Mouse (Mus musculus): Measurements from ENCODE around the gene Gpr88.

DNA sequence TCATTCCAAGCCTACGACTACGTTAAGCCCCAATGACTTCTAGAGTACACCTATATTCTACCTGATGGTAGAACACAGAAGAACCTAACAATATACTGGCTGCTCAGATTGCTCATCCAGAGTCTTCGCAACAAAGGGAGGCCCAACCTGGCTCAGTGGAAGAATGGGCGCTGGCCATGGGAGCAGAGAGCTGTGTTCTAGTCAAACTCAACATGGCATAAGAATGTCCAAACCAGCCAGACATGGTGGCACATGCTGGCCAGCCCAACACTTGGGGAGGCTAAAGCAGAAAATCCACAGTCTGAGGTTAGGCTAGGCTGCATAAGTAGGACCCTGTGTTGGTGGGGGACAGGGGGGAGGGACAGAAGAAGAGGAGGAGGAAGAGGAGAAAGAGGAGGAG lies 31.4 kb upstream of the Gpr88 start:
- no peak for TF ChIP-seq TCF12 (IDR thresholded peaks at IDR 0.05; ENCODE audit: low read depth, low read length)
- TF ChIP-seq POLR2A (IDR thresholded peaks at IDR 0.05; ENCODE audit: control insufficient read depth in 1 of 2, insufficient read depth in 1 of 2, low read depth in 1 of 2, low read length in 2 of 2, poor library complexity in 1 of 2) = no peak
- no peak for TF ChIP-seq CTCF (IDR thresholded peaks at IDR 0.05 in 2 of 3, conservative IDR thresholded peaks at IDR 0.05 in 1 of 3; ENCODE audit: control insufficient read depth in 1 of 3, insufficient read depth in 1 of 3, low read depth in 2 of 3, low read length in 3 of 3, poor library complexity in 1 of 3, severe bottlenecking in 1 of 3)
- TF ChIP-seq HCFC1 (IDR thresholded peaks at IDR 0.05; ENCODE audit: low read depth, low read length) = no peak
- no peak for TF ChIP-seq BHLHE40 (IDR thresholded peaks at IDR 0.05; ENCODE audit: borderline replicate concordance, low read depth, low read length)
- TF ChIP-seq UBTF (IDR thresholded peaks at IDR 0.05; ENCODE audit: borderline replicate concordance, insufficient read depth, low read depth, low read length) = no peak
